In the genomic region with DNA sequence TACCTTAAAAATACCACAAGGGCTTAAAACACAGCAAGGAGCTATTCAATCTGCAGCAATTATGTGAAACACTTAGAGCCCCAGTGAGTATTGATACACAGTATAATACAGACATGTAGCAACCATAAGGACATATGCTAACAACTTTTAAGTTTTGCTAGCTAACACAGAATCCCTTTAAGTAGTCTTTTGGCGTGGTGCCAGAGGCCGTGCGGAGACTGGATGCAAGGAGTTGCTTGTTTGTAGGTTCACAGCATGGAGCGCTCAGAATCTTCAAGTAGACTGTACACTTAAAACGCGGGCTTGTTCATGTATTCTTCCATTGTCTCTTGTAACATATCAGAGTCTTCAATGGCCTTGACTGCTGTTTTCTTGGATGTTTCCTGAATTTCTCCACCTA, we compare ENCODE assay signal across 15 mouse cellular contexts. TPM values are rescaled to one million over a fixed set of nuclear protein-coding genes. Genes with fewer than 3 reads are reported as not detected.
"Had no signal": no experiment of that assay in that cellular context is flagged by ENCODE, and none has a peak within 500 bp of the region (broad histone marks: within the 10 kb centered on the region; RNA-seq: fewer than 3 reads in every experiment).

No protein-coding gene starts in this region.

RNA-seq across cellular contexts. Expression of a gene that starts 5.9 kb away (rescaled TPM):
- total RNA-seq: layer of hippocampus, adult 2 months had no signal
- polyA plus RNA-seq: midbrain, embryonic 13.5 days; neural tube, embryonic 13.5 days had no signal

RNA-seq across cellular contexts. Expression of a gene that starts 33.2 kb away (rescaled TPM):
- total RNA-seq: left cerebral cortex, postnatal 36 days; megakaryocyte progenitor cell, adult 5-6 weeks; monocyte, adult 5-6 weeks had no signal
- polyA plus RNA-seq: intestine, postnatal 0 days; kidney, embryonic 16.5 days; limb, embryonic 13.5 days; liver, embryonic 11.5 days; liver, embryonic 15.5 days; lung, adult 2 months; midbrain, embryonic 13.5 days; neural tube, embryonic 13.5 days; stomach, embryonic 14.5 days; thymus, adult 2 months; urinary bladder, adult 2 months had no signal
